Mouse (Mus musculus) spleen, adult 2 months (tissue): ENCODE measurements around the gene Olfr822.

Source experiments
- CTCF ChIP-seq: fragments of 200-500 bp; IDR thresholded peaks from 2 replicates; pipeline ENCODE4 v1.5.1; 2011; ENCODE audit warnings: mild to moderate bottlenecking, inconsistent platforms; ENCODE audit not compliant: insufficient read depth, insufficient read length, insufficient replicate concordance; ENCODE audit errors: extremely low read depth
- POLR2A ChIP-seq: fragments of 200-500 bp; IDR thresholded peaks from 2 replicates; pipeline ENCODE4 v1.6.1; 2011; ENCODE audit warnings: low read depth, low read length, inconsistent platforms

DNA sequence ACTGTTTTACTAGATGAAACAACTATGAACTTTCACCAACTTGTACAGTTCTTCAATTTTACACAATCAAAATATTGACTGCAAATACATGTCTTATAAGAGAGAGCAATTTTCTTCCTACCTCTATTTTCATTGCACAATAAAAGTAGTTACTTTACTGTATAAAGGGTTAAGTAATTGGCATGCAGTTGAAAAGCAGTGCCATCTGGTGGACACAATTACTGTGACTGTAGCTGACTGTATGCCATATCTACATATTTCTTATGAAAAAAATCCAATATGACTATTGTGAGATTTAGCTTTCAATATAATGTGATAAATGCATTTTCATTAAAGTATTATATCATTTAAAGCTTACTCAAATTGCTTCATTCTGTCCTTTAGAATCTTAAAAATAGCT lies 25.1 kb downstream of the Olfr822 start:
- no peak for TF ChIP-seq POLR2A
- TF ChIP-seq CTCF, result no peak
